Mouse (Mus musculus) C2C12 (cell line): ENCODE data around the gene Cd19.

ENCODE experiments used
- CEBPB ChIP-seq: IDR thresholded peaks from one replicate; pipeline ENCODE4 v1.6.1; 2011; ENCODE audit warnings: low read depth, mild to moderate bottlenecking, control low read depth, moderate library complexity
- CTCF ChIP-seq: IDR thresholded peaks from one replicate; pipeline ENCODE4 v1.5.1; 2011; ENCODE audit not compliant: control insufficient read depth, insufficient read depth, insufficient read length
- FOSL1 ChIP-seq: IDR thresholded peaks from one replicate; pipeline ENCODE4 v1.8.0; 2011; ENCODE audit warnings: mild to moderate bottlenecking, low read length; ENCODE audit not compliant: poor library complexity, insufficient read depth, severe bottlenecking
- USF1 ChIP-seq: IDR thresholded peaks from one replicate; pipeline ENCODE4 v1.6.1; 2011; ENCODE audit warnings: low read depth, mild to moderate bottlenecking, control low read depth, moderate library complexity

DNA sequence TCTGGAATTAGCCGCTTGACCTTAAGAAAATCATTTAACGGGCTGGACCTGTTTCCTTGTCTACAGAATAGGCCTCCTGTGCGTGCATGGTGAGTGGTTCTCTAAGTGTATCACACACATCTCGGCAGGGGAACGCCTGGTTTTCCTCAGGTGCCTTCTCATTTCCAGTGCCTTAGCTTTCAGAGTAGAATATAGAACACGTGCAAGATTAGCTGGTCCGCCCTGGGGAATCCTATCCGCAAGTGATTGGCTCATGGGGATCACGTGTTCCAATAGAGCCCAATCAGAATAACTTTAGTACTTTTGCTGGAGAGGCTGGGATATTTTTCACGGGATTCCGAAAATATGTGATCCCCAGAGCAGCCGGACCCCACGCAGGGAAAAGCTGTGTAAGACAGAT is 55.6 kb downstream of the Cd19 start:
- TF ChIP-seq CTCF: no peak
- peak; percentile 94 for TF ChIP-seq USF1
- TF ChIP-seq FOSL1: no peak
- no peak for TF ChIP-seq CEBPB
